Mouse (Mus musculus) spleen, adult 2 months (tissue): Measurements from ENCODE around the gene Abcb6. TPM values are rescaled to one million over a fixed set of nuclear protein-coding genes. Genes with fewer than 3 reads are reported as not detected.
A peak's percentile ranks its signal among the peaks of the same experiment; 100 is the strongest.

ENCODE experiments used
- DNase-seq, 2 experiments: peaks; one replicate each; pipeline versions ENCODE4 v3.0.0 to v3.0.0-alpha.2; 2012 to 2021; ENCODE audit warnings: low spot score in 2 of 2, low read depth in 1 of 2
- H3K27ac ChIP-seq: fragments of 200-500 bp; 2 replicates; pipeline ENCODE4 v1.5.1; 2012; ENCODE audit warnings: low read length, inconsistent platforms; ENCODE audit not compliant: insufficient read depth
- H3K27me3 ChIP-seq: fragments of 200-500 bp; 2 replicates; pipeline ENCODE4 v1.6.1; 2012; ENCODE audit warnings: mild to moderate bottlenecking, moderate library complexity, low read length, inconsistent platforms; ENCODE audit not compliant: control insufficient read depth, insufficient read depth
- H3K36me3 ChIP-seq: fragments of 200-500 bp; 2 replicates; pipeline ENCODE4 v1.6.1; 2012; ENCODE audit warnings: mild to moderate bottlenecking, low read length, inconsistent platforms; ENCODE audit not compliant: control insufficient read depth, insufficient read depth
- H3K4me1 ChIP-seq: fragments of 200-500 bp; 2 replicates; pipeline ENCODE4 v1.6.1; 2011; ENCODE audit warnings: inconsistent platforms; ENCODE audit not compliant: control insufficient read depth, insufficient read depth, insufficient read length
- H3K4me3 ChIP-seq: fragments of 200-500 bp; 2 replicates; pipeline ENCODE4 v1.5.1; 2011; ENCODE audit warnings: mild to moderate bottlenecking, inconsistent platforms; ENCODE audit not compliant: insufficient read depth, insufficient read length; ENCODE audit errors: extremely low read depth
- CTCF ChIP-seq: fragments of 200-500 bp; IDR thresholded peaks from 2 replicates; pipeline ENCODE4 v1.5.1; 2011; ENCODE audit warnings: mild to moderate bottlenecking, inconsistent platforms; ENCODE audit not compliant: insufficient read depth, insufficient read length, insufficient replicate concordance; ENCODE audit errors: extremely low read depth
- POLR2A ChIP-seq: fragments of 200-500 bp; IDR thresholded peaks from 2 replicates; pipeline ENCODE4 v1.6.1; 2011; ENCODE audit warnings: low read depth, low read length, inconsistent platforms
- WGBS: fragments of 180-500 bp; shearing (Covaris S2); methylation state at CpG from one replicate; pipeline ENCODE4 v1.1.7; 2018; 5-methylcytosine and 5-hydroxymethylcytosine counted together
- polyA plus RNA-seq: library from polyadenylated mRNA; depleted of rRNA; stranded (reverse); fragments of >200 nt; gene quantifications from 2 replicates; pipeline ENCODE4 v1.2.3, GENCODE M21; 2012

Gene Abcb6
- polyA plus RNA-seq, 1 experiment: 14.0 TPM

DNA sequence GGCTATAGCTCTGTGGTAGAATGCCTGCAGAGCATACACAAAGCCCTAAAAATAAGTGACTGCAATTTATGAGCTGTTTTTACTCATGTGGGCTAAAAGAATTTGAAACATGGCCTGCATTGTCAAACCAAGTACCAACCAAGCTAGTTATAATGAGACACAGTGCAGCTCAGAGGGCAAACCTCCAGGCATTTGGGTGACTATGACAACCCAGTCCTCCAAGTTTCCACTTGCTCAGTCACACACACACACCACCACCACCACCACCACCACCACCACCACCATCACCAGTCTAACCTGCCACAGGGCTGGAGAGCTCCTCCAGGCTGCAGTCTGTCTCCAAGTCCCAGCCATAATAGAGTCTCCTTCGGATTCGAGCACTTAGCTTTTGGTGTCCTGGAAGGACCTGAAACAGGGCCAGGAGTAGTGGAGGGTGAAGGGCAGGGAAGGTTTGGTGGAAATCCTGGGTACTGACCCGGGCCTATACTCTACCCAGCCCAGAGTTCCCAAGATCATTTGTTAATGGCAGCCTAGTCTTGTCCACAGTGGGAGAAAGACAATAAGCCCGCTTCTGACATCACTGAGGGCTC, 39.5 kb downstream of the Abcb6 start:
- 34% methylated on average over 4 of the region's 4 CpGs for WGBS
- no peak for TF ChIP-seq CTCF
- TF ChIP-seq POLR2A: no peak
- Histone ChIP-seq H3K4me1 (peaks cover 4% of the 10 kb centered on the region), H3K36me3 (peaks cover 38% of the 10 kb centered on the region), H3K27ac (peak overlapping the region; percentile 99), H3K4me3 (peak overlapping the region; percentile 86), H3K27me3 (no peaks in the 10 kb centered on the region)
- no peak for DNase-seq

DNA sequence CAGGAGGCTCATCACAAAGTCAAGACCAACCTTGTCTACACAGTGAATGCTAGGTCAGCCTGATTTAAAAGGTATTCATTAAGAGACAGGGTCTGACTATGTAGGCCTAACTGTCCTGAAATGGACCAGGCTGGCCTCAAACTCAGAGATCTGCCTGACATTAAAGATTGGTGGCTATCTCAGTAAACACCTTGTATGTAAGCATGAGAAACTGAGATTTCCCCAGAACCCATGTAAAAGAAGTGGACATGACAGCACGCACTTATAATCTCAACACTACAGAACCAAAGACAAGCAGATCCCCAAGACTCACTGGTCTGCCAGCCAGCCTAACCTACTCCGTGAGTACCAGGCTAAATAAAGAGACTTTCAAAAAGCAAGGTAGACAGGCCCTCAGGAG, 41.7 kb downstream of the Abcb6 start:
- H3K4me3 ChIP-seq: no peak overlapping the region
- no peak overlapping the region for H3K27ac ChIP-seq
- no peaks in the 10 kb centered on the region for H3K27me3 ChIP-seq
- WGBS: 96% methylated on average over 2 of the region's 2 CpGs
- no peak for DNase-seq
- peaks cover 33% of the 10 kb centered on the region for H3K36me3 ChIP-seq
- peaks cover 4% of the 10 kb centered on the region for H3K4me1 ChIP-seq
- TF ChIP-seq POLR2A (no peak), CTCF (no peak)

DNA sequence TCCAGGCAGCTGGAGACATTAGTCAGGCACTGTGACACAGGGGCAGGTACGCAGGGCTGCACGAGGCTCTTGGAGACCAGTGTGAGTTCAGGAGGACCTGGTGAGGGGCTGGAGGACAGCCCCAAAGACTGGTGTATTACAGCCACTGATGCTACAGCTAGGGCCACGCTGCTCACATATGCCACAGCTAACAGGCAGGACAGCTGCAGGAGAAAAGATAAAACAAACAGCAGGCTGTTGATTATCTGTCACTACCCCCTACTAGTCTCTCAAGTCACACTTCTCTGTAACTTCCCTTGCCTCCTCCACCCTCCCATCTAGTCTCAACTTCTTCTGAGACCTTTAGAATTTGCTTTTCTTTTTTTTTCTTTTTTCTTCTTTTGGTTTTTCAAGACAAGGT, 43.5 kb downstream of the Abcb6 start:
- peaks cover 33% of the 10 kb centered on the region for H3K36me3 ChIP-seq
- DNase-seq: no peak
- H3K4me1 ChIP-seq: peaks cover 4% of the 10 kb centered on the region; the same call in 1 of the 2 replicates
- 86% methylated on average over 3 of the region's 3 CpGs for WGBS
- H3K27ac ChIP-seq: peak overlapping the region; percentile 18; the same call in 1 of the 2 replicates
- no peaks in the 10 kb centered on the region for H3K27me3 ChIP-seq
- H3K4me3 ChIP-seq: no peak overlapping the region
- no peak for TF ChIP-seq POLR2A
- no peak for TF ChIP-seq CTCF

DNA sequence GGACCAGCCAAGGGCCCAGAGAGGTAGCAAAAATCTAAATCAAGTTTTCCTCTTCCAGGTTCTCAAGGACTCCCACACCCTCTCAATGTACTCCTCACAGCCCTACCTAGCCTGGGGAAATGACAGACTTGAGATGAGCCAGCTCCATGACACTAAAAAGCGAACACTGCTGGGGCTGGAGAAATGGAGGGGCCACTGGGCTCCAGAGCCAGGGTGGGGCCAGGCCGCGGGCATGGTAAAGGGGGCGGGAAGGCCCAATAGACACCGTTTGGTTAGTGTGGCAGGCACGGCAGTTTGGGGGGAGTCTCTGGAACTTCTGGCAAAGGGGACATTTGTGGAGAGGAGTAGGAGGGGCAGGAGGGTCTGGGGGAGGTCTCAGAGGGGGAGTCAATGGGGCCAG, 43.9 kb downstream of the Abcb6 start:
- TF ChIP-seq POLR2A (no peak), CTCF (no peak)
- Histone ChIP-seq H3K4me3 (no peak overlapping the region), H3K27me3 (no peaks in the 10 kb centered on the region), H3K36me3 (peaks cover 33% of the 10 kb centered on the region), H3K27ac (no peak overlapping the region), H3K4me1 (peaks cover 4% of the 10 kb centered on the region; the same call in 1 of the 2 replicates)
- WGBS: 84% methylated on average over 6 of the region's 6 CpGs
- no peak for DNase-seq

DNA sequence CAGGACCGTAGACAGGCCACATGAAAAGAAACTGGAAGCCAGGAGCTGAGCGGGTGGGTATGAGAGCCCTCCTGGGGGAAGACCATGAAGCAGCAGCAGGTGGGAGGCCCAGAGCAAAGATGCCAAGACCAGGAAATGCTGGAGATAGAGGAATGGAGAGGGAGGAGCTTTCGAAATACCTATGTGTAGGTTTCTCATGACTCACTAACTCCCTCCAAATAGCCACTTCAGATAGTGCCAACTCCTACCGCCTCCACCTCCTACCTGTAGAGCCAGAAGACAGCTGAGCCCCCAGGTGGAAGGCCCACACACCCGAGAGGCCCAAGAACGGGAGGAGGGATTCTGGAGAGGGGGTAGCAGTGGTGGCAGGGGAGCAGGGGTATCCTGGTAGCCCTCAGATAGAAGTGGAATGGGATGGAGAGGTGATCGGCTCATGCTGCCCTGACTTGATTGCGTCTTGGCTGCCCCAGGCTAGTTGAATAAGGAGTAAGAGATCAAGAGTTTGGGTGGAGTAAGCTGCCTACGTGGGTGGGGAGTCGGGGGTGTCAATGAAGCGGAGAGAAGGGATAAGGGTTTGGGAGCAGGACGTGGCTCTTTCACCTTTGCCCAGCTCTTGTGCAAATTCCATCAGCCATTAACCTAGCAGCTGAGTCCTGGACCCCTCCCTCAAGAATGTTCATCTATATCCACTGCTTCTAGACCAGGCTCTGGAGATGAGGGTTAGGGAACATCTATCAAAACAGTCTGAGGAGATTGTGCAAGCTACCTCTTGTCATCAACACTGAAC, 46.6 kb downstream of the Abcb6 start, which contains the start of gene Slc23a3:
Slc23a3 (minus strand) TSS at position 470 of the 787 bp plus-strand sequence.
- TF ChIP-seq POLR2A: no peak
- TF ChIP-seq CTCF: no peak
- Histone ChIP-seq H3K36me3 (peaks cover 25% of the 10 kb centered on the region), H3K4me1 (no peaks in the 10 kb centered on the region), H3K4me3 (no peak within 1 kb of the TSS), H3K27ac (no peak within 1 kb of the TSS), H3K27me3 (no peaks in the 10 kb centered on the region)
- no peak for DNase-seq
- WGBS: 67% methylated on average over 12 of the region's 12 CpGs

DNA sequence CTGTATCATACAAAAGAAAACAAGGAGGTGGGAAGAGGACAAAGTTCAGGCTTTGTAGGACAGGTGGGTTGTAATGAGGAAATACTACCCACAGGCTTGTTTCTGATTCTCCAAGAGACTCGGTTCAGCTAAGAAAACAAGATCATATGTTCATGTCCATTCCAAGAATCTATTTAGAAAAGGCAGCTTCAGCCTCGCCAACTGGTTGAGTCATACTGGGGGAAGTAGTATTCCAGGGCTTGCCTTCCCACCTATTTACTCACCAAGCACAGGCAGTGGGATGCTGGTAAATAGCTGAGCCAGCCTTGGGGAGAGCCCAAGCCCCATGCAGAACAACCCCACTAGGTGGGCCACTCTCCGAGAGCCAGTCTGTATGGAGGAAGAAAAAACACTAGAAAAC, 51.6 kb downstream of the Abcb6 start:
- no peak overlapping the region for H3K4me3 ChIP-seq
- peaks cover 3% of the 10 kb centered on the region; the same call in 1 of the 2 replicates for H3K4me1 ChIP-seq
- 85% methylated on average over 3 of the region's 3 CpGs for WGBS
- no peak for DNase-seq
- TF ChIP-seq CTCF (no peak), POLR2A (no peak)
- no peak overlapping the region for H3K27ac ChIP-seq
- no peaks in the 10 kb centered on the region for H3K36me3 ChIP-seq
- H3K27me3 ChIP-seq: no peaks in the 10 kb centered on the region

DNA sequence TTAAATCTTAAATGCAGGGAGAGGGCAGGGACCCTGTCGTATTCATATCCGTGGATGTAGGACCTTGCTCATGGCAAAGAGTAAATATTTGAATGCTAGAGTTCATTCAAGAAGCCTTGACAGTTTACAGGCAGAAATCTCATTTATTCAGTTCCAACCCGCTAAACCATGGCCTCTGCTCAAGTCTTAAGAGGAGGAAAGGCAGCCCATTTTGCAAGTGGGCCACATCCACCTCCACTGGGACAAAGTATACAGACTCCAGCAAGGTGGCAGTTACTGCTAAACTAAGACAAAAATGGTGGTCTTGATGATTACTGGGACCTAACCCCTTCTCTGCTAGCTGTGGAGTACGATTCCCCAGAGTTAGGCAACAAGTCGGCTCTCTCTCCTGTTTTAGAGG, 54.8 kb downstream of the Abcb6 start:
- Histone ChIP-seq H3K4me1 (peaks cover 3% of the 10 kb centered on the region; the same call in 1 of the 2 replicates), H3K27ac (peak overlapping the region; percentile 27; the same call in 1 of the 2 replicates), H3K27me3 (no peaks in the 10 kb centered on the region), H3K4me3 (no peak overlapping the region; the same call in 1 of the 2 replicates), H3K36me3 (no peaks in the 10 kb centered on the region)
- DNase-seq: no peak
- TF ChIP-seq POLR2A (no peak), CTCF (no peak)
- 38% methylated on average over 5 of the region's 5 CpGs for WGBS
